Mouse (Mus musculus): ENCODE results near the gene Pik3c2a. TPM values are rescaled to one million over a fixed set of nuclear protein-coding genes. Genes with fewer than 3 reads are reported as not detected.

Gene Pik3c2a
- 24.2 and 25.5 TPM in 2 replicates for polyA plus RNA-seq (2014; fragmentation: Nextera tagmentation; extraction: Ambion mirVana)

GRCm38 (mm10) chr7:116443004-116443696 is at the start of gene Pik3c2a:
TSS of gene Pik3c2a (minus strand) at chr7:116443449.
- Histone ChIP-seq H3K27me3 (ENCODE audit: control insufficient read depth, insufficient read depth, low read length) (no peaks in the 10 kb centered on the region), H3K36me3 (ENCODE audit: control insufficient read depth, insufficient read depth, low read length) (no peaks in the 10 kb centered on the region), H3K9me3 (ENCODE audit: control insufficient read depth, low read length) (no peaks in the 10 kb centered on the region), H3K27ac (ENCODE audit: low read depth, low read length) (peak within 1 kb of the TSS; percentile 94), H3K4me1 (ENCODE audit: control insufficient read depth, insufficient read depth, low read length) (peaks cover 16% of the 10 kb centered on the region), H3K9ac (ENCODE audit: low read length) (peak within 1 kb of the TSS; percentile 95), H3K4me2 (ENCODE audit: low read depth) (peak within 1 kb of the TSS; percentile 83), H3K4me3 (ENCODE audit: low read depth, low read length) (peak within 1 kb of the TSS; percentile 91)
- peak; percentile 96 for DNase-seq (ENCODE audit: low spot score)
- ATAC-seq (ENCODE audit: insufficient read depth, low FRiP score, low TSS enrichment) = peak; percentile 99
- under 1% methylated on average over 54 of the region's 72 CpGs for WGBS

- no peaks in the 10 kb centered on the region for H3K9me3 ChIP-seq (ENCODE audit: control insufficient read depth, low read length)
- WGBS = 84% methylated on average over 4 of the region's 4 CpGs
- H3K27me3 ChIP-seq (ENCODE audit: control insufficient read depth, insufficient read depth, low read length) = no peaks in the 10 kb centered on the region
- no peak overlapping the region for H3K27ac ChIP-seq (ENCODE audit: low read depth, low read length)
- H3K4me1 ChIP-seq (ENCODE audit: control insufficient read depth, insufficient read depth, low read length) = no peaks in the 10 kb centered on the region
- DNase-seq (ENCODE audit: low spot score) = no peak
- H3K9ac ChIP-seq (ENCODE audit: low read length) = no peak overlapping the region
- H3K36me3 ChIP-seq (ENCODE audit: control insufficient read depth, insufficient read depth, low read length) = no peaks in the 10 kb centered on the region
- H3K4me3 ChIP-seq (ENCODE audit: low read depth, low read length) = no peak overlapping the region
- H3K4me2 ChIP-seq (ENCODE audit: low read depth) = no peak overlapping the region
- ATAC-seq (ENCODE audit: insufficient read depth, low FRiP score, low TSS enrichment) = no peak
These were observed 47.9 kb upstream of the Pik3c2a start for GRCm38 (mm10) chr7:116491113-116491512.

- H3K9ac ChIP-seq (ENCODE audit: low read length) = no peak overlapping the region
- ATAC-seq (ENCODE audit: insufficient read depth, low FRiP score, low TSS enrichment) = no peak
- H3K27me3 ChIP-seq (ENCODE audit: control insufficient read depth, insufficient read depth, low read length) = no peaks in the 10 kb centered on the region
- H3K4me3 ChIP-seq (ENCODE audit: low read depth, low read length) = no peak overlapping the region
- H3K27ac ChIP-seq (ENCODE audit: low read depth, low read length) = no peak overlapping the region
- no peaks in the 10 kb centered on the region for H3K9me3 ChIP-seq (ENCODE audit: control insufficient read depth, low read length)
- no peak for DNase-seq (ENCODE audit: low spot score)
- H3K4me1 ChIP-seq (ENCODE audit: control insufficient read depth, insufficient read depth, low read length) = no peaks in the 10 kb centered on the region
- H3K36me3 ChIP-seq (ENCODE audit: control insufficient read depth, insufficient read depth, low read length) = no peaks in the 10 kb centered on the region
- no peak overlapping the region for H3K4me2 ChIP-seq (ENCODE audit: low read depth)
- WGBS = 96% methylated on average over 1 of the region's 1 CpGs
These were observed 41.9 kb upstream of the Pik3c2a start for GRCm38 (mm10) chr7:116485062-116485601.

- no peak for ATAC-seq (ENCODE audit: insufficient read depth, low FRiP score, low TSS enrichment)
- H3K9ac ChIP-seq (ENCODE audit: low read length) = no peak overlapping the region
- no peak overlapping the region for H3K4me2 ChIP-seq (ENCODE audit: low read depth)
- DNase-seq (ENCODE audit: low spot score) = no peak
- no peak overlapping the region for H3K4me3 ChIP-seq (ENCODE audit: low read depth, low read length)
- H3K4me1 ChIP-seq (ENCODE audit: control insufficient read depth, insufficient read depth, low read length) = no peaks in the 10 kb centered on the region
- no peaks in the 10 kb centered on the region for H3K27me3 ChIP-seq (ENCODE audit: control insufficient read depth, insufficient read depth, low read length)
- no peaks in the 10 kb centered on the region for H3K9me3 ChIP-seq (ENCODE audit: control insufficient read depth, low read length)
- 84% methylated on average over 5 of the region's 5 CpGs for WGBS
- H3K36me3 ChIP-seq (ENCODE audit: control insufficient read depth, insufficient read depth, low read length) = no peaks in the 10 kb centered on the region
- no peak overlapping the region for H3K27ac ChIP-seq (ENCODE audit: low read depth, low read length)
These were observed 41.0 kb upstream of the Pik3c2a start for GRCm38 (mm10) chr7:116484213-116484612.

- H3K36me3 ChIP-seq (ENCODE audit: control insufficient read depth, insufficient read depth, low read length) = no peaks in the 10 kb centered on the region
- H3K27me3 ChIP-seq (ENCODE audit: control insufficient read depth, insufficient read depth, low read length) = no peaks in the 10 kb centered on the region
- H3K4me1 ChIP-seq (ENCODE audit: control insufficient read depth, insufficient read depth, low read length) = no peaks in the 10 kb centered on the region
- 90% methylated on average over 5 of the region's 5 CpGs for WGBS
- DNase-seq (ENCODE audit: low spot score) = no peak
- no peak overlapping the region for H3K9ac ChIP-seq (ENCODE audit: low read length)
- no peaks in the 10 kb centered on the region for H3K9me3 ChIP-seq (ENCODE audit: control insufficient read depth, low read length)
- H3K4me2 ChIP-seq (ENCODE audit: low read depth) = no peak overlapping the region
- no peak overlapping the region for H3K4me3 ChIP-seq (ENCODE audit: low read depth, low read length)
- H3K27ac ChIP-seq (ENCODE audit: low read depth, low read length) = no peak overlapping the region
- no peak for ATAC-seq (ENCODE audit: insufficient read depth, low FRiP score, low TSS enrichment)
These were observed 40.5 kb upstream of the Pik3c2a start for GRCm38 (mm10) chr7:116483782-116484181.

GRCm38 (mm10) chr7:116483106-116483505 is 39.9 kb upstream of the Pik3c2a start:
- no peaks in the 10 kb centered on the region for H3K9me3 ChIP-seq (ENCODE audit: control insufficient read depth, low read length)
- no peak overlapping the region for H3K9ac ChIP-seq (ENCODE audit: low read length)
- no peaks in the 10 kb centered on the region for H3K4me1 ChIP-seq (ENCODE audit: control insufficient read depth, insufficient read depth, low read length)
- ATAC-seq (ENCODE audit: insufficient read depth, low FRiP score, low TSS enrichment) = no peak
- H3K27me3 ChIP-seq (ENCODE audit: control insufficient read depth, insufficient read depth, low read length) = no peaks in the 10 kb centered on the region
- no peak overlapping the region for H3K4me3 ChIP-seq (ENCODE audit: low read depth, low read length)
- DNase-seq (ENCODE audit: low spot score) = no peak
- no peak overlapping the region for H3K27ac ChIP-seq (ENCODE audit: low read depth, low read length)
- no peaks in the 10 kb centered on the region for H3K36me3 ChIP-seq (ENCODE audit: control insufficient read depth, insufficient read depth, low read length)
- 57% methylated on average over 1 of the region's 1 CpGs for WGBS
- no peak overlapping the region for H3K4me2 ChIP-seq (ENCODE audit: low read depth)

- Histone ChIP-seq H3K4me3 (ENCODE audit: low read depth, low read length) (no peak overlapping the region), H3K4me2 (ENCODE audit: low read depth) (no peak overlapping the region), H3K27ac (ENCODE audit: low read depth, low read length) (no peak overlapping the region), H3K27me3 (ENCODE audit: control insufficient read depth, insufficient read depth, low read length) (no peaks in the 10 kb centered on the region), H3K36me3 (ENCODE audit: control insufficient read depth, insufficient read depth, low read length) (no peaks in the 10 kb centered on the region), H3K4me1 (ENCODE audit: control insufficient read depth, insufficient read depth, low read length) (no peaks in the 10 kb centered on the region), H3K9me3 (ENCODE audit: control insufficient read depth, low read length) (no peaks in the 10 kb centered on the region), H3K9ac (ENCODE audit: low read length) (no peak overlapping the region)
- 81% methylated on average over 5 of the region's 5 CpGs for WGBS
- no peak for DNase-seq (ENCODE audit: low spot score)
- ATAC-seq (ENCODE audit: insufficient read depth, low FRiP score, low TSS enrichment) = no peak
These were observed 33.0 kb upstream of the Pik3c2a start for GRCm38 (mm10) chr7:116476264-116476663.

- Histone ChIP-seq H3K4me2 (ENCODE audit: low read depth) (no peak overlapping the region), H3K27ac (ENCODE audit: low read depth, low read length) (no peak overlapping the region), H3K4me3 (ENCODE audit: low read depth, low read length) (no peak overlapping the region), H3K27me3 (ENCODE audit: control insufficient read depth, insufficient read depth, low read length) (no peaks in the 10 kb centered on the region), H3K9ac (ENCODE audit: low read length) (no peak overlapping the region), H3K36me3 (ENCODE audit: control insufficient read depth, insufficient read depth, low read length) (no peaks in the 10 kb centered on the region), H3K4me1 (ENCODE audit: control insufficient read depth, insufficient read depth, low read length) (no peaks in the 10 kb centered on the region), H3K9me3 (ENCODE audit: control insufficient read depth, low read length) (no peaks in the 10 kb centered on the region)
- ATAC-seq (ENCODE audit: insufficient read depth, low FRiP score, low TSS enrichment) (no peak), DNase-seq (ENCODE audit: low spot score) (no peak)
These were observed 32.6 kb upstream of the Pik3c2a start for GRCm38 (mm10) chr7:116475836-116476235.

- Histone ChIP-seq H3K27me3 (ENCODE audit: control insufficient read depth, insufficient read depth, low read length) (no peaks in the 10 kb centered on the region), H3K27ac (ENCODE audit: low read depth, low read length) (no peak overlapping the region), H3K36me3 (ENCODE audit: control insufficient read depth, insufficient read depth, low read length) (no peaks in the 10 kb centered on the region), H3K4me2 (ENCODE audit: low read depth) (no peak overlapping the region), H3K9me3 (ENCODE audit: control insufficient read depth, low read length) (no peaks in the 10 kb centered on the region), H3K4me3 (ENCODE audit: low read depth, low read length) (no peak overlapping the region), H3K9ac (ENCODE audit: low read length) (no peak overlapping the region), H3K4me1 (ENCODE audit: control insufficient read depth, insufficient read depth, low read length) (no peaks in the 10 kb centered on the region)
- no peak for ATAC-seq (ENCODE audit: insufficient read depth, low FRiP score, low TSS enrichment)
- WGBS = 77% methylated on average over 8 of the region's 8 CpGs
- no peak for DNase-seq (ENCODE audit: low spot score)
These were observed 18.9 kb upstream of the Pik3c2a start for GRCm38 (mm10) chr7:116462114-116462513.

Data from neural tube, embryonic 11.5 days (tissue).